In the genomic region with DNA sequence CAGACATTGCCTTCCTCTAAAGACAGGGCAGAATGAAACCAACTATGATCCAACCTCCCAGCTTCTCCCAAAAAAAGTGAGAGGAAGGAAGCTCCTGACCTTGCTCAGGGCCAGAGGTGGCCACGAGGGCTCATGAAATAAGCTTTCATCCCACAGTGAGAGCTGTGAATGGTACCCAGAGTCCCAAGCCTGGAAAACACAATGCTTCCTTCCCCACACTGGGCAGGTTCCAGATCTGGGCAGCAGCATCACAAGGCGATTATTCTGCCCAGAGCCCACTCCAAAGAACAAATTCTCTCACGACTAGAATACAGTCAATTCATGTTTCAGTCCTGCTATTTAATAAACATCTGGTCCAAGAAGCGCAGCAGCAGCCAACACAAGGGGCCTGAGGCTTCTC, we compare ENCODE assay signal across 32 mouse cellular contexts.
DNase-seq lines count a peak whose midpoint lies in the region; ATAC-seq and TF ChIP-seq lines count a peak whose summit lies in the region.
"Had no signal": no experiment of that assay in that cellular context is flagged by ENCODE, and none has a peak within 500 bp of the region (broad histone marks: within the 10 kb centered on the region; RNA-seq: fewer than 3 reads in every experiment).

No protein-coding gene starts in this region.

- ATAC-seq in embryonic facial prominence, embryonic 15.5 days (ENCODE audit: insufficient number of reproducible peaks, low FRiP score, low TSS enrichment, low read depth) = no peak
- ATAC-seq: activated CD4-positive, CD25-positive, alpha-beta regulatory T cell, adult 4 months; forebrain, postnatal 0 days; hindbrain, embryonic 16.5 days; midbrain, embryonic 15.5 days had no signal

- DNase-seq in cerebellum, adult 11-12 months = peak; percentile 11
- DNase-seq in cerebellum, postnatal 10 days = no peak
- peak; percentile 56 for DNase-seq in layer of hippocampus, adult 11-12 months (ENCODE audit: low spot score)
- DNase-seq in layer of hippocampus, postnatal 25 days (ENCODE audit: extremely low spot score in 1 of 2, low spot score in 1 of 2) = no peak
- no peak for DNase-seq in left cerebral cortex, adult 2 months (ENCODE audit: extremely low spot score in 1 of 2, low spot score in 2 of 2)
- no peak for DNase-seq in left cerebral cortex, postnatal 36 days (ENCODE audit: low spot score in 2 of 2)
- no peak for DNase-seq in kidney, adult 18-20 months
- DNase-seq: adrenal gland, adult 2 months; adrenal gland, postnatal 36 days; cerebellum, postnatal 25 days; forebrain, postnatal 0 days; gastrocnemius, postnatal 14 days; heart, adult 11 months; kidney, adult 2 months; kidney, postnatal 36 days; left cerebral cortex, postnatal 4 days; liver; lung, adult 2 months; right cerebral cortex, postnatal 4 days; thymus, adult 2 months; thymus, postnatal 36 days had no signal

- peak overlapping the region; percentile 66 for H3K27ac ChIP-seq in left cerebral cortex, adult 2 months
- H3K27ac ChIP-seq in embryonic facial prominence, embryonic 15.5 days (replicated peaks) = 0 out of 2 replicates have a peak overlapping the region, but pooled peaks have one; percentile 41
- H3K27ac ChIP-seq: embryonic facial prominence, embryonic 12.5 days; heart, embryonic 10.5 days; heart, embryonic 15.5 days; liver, embryonic 14.5 days; midbrain, embryonic 10.5 days; midbrain, embryonic 15.5 days; neural tube, embryonic 15.5 days had no signal

- peaks cover 73% of the 10 kb centered on the region for H3K4me1 ChIP-seq in embryonic facial prominence, embryonic 15.5 days

- intact Hi-C loops in left cerebral cortex, adult 2 months (cut with DNase I) = no loop called here
- intact Hi-C loops in left cerebral cortex, postnatal 36 days (cut with DNase I) = no loop called here

- TF ChIP-seq CTCF in left cerebral cortex, adult 2 months (IDR thresholded peaks at IDR 0.05) = no peak

- H3K9ac ChIP-seq in embryonic facial prominence, embryonic 15.5 days = no peak overlapping the region
- H3K9ac ChIP-seq: embryonic facial prominence, embryonic 12.5 days; forebrain, postnatal 0 days; heart, embryonic 15.5 days; liver, embryonic 14.5 days; midbrain, embryonic 15.5 days; neural tube, embryonic 15.5 days had no signal

- H3K9me3 ChIP-seq in embryonic facial prominence, embryonic 15.5 days (replicated peaks) = no peaks in the 10 kb centered on the region
- H3K9me3 ChIP-seq: embryonic facial prominence, embryonic 12.5 days; heart, embryonic 10.5 days; heart, embryonic 15.5 days; midbrain, embryonic 10.5 days; midbrain, embryonic 15.5 days; neural tube, embryonic 15.5 days had no signal

- no peak overlapping the region; the same call in 1 of the 2 replicates for H3K4me2 ChIP-seq in embryonic facial prominence, embryonic 15.5 days (replicated peaks)
- H3K4me2 ChIP-seq: embryonic facial prominence, embryonic 12.5 days; heart, embryonic 15.5 days; midbrain, embryonic 15.5 days; neural tube, embryonic 15.5 days had no signal

- H3K36me3 ChIP-seq in embryonic facial prominence, embryonic 15.5 days = no peaks in the 10 kb centered on the region; the same call in 1 of the 2 replicates
- H3K36me3 ChIP-seq: heart, embryonic 15.5 days; midbrain, embryonic 15.5 days; neural tube, embryonic 15.5 days had no signal

- H3K27me3 ChIP-seq in embryonic facial prominence, embryonic 15.5 days = no peaks in the 10 kb centered on the region
- H3K27me3 ChIP-seq: embryonic facial prominence, embryonic 12.5 days; heart, embryonic 15.5 days; midbrain, embryonic 15.5 days; neural tube, embryonic 15.5 days had no signal

- H3K4me3 ChIP-seq in left cerebral cortex, adult 2 months = no peak overlapping the region
- H3K4me3 ChIP-seq in embryonic facial prominence, embryonic 15.5 days (replicated peaks) = no peak overlapping the region
- H3K4me3 ChIP-seq: embryonic facial prominence, embryonic 12.5 days; erythroblast, embryonic 14.5 days; heart, embryonic 10.5 days; heart, embryonic 15.5 days; midbrain, embryonic 10.5 days; midbrain, embryonic 15.5 days; neural tube, embryonic 15.5 days had no signal

- 34% methylated on average over 4 of the region's 4 CpGs for WGBS in embryonic facial prominence, embryonic 15.5 days

Comparison
In these comparisons a context has a peak if more than half of its experiments do, and no peak if none do; other contexts are left out.
1. DNase-seq: peak in cerebellum, adult 11-12 months (single experiment) and layer of hippocampus, adult 11-12 months (single experiment); none in cerebellum, postnatal 10 days (0 of 2), layer of hippocampus, postnatal 25 days (0 of 2), left cerebral cortex, adult 2 months (0 of 2), left cerebral cortex, postnatal 36 days (0 of 2) and kidney, adult 18-20 months (single experiment).